Mouse (Mus musculus) hindbrain, embryonic 14.5 days (tissue): ENCODE data around the gene Nek7. TPM values are rescaled to one million over a fixed set of nuclear protein-coding genes. Genes with fewer than 3 reads are reported as not detected.

Source experiments
- ATAC-seq: fragments of 200-750 bp; cut with Nextera tagmentation; 2 replicates; pipeline ENCODE4 v1.8.0; 2017; ENCODE audit warnings: moderate number of reproducible peaks, mild to moderate bottlenecking, moderate TSS enrichment, moderate library complexity; ENCODE audit not compliant: low FRiP score
- DNase-seq: peaks from one replicate; pipeline ENCODE4 v3.0.0-alpha.2; 2015; ENCODE audit warnings: low spot score
- H3K27ac ChIP-seq: fragments of 300-500 bp; sonication (generic); 2 replicates; pipeline ENCODE4 v1.5.1; 2014; ENCODE audit warnings: mild to moderate bottlenecking, moderate library complexity
- H3K27me3 ChIP-seq: fragments of 300-500 bp; sonication (generic); 2 replicates; pipeline ENCODE4 v1.6.1; 2014; ENCODE audit warnings: mild to moderate bottlenecking, low read length, mixed read lengths; ENCODE audit not compliant: control insufficient read depth, insufficient read depth
- H3K36me3 ChIP-seq: fragments of 300-500 bp; sonication (generic); replicated peaks from 2 replicates; pipeline ENCODE4 v1.6.1; 2014; ENCODE audit not compliant: control insufficient read depth, insufficient read depth
- H3K4me1 ChIP-seq: fragments of 300-500 bp; sonication (generic); replicated peaks from 2 replicates; pipeline ENCODE4 v1.6.1; 2014; ENCODE audit warnings: antibody characterized with exemption, low read length, mixed read lengths; ENCODE audit not compliant: control insufficient read depth, insufficient read depth
- H3K4me2 ChIP-seq: fragments of 300-500 bp; sonication (generic); replicated peaks from 2 replicates; pipeline ENCODE4 v1.6.1; 2014; ENCODE audit warnings: mild to moderate bottlenecking, moderate library complexity
- H3K4me3 ChIP-seq: fragments of 300-500 bp; sonication (generic); replicated peaks from 2 replicates; pipeline ENCODE4 v1.5.1; 2014; ENCODE audit warnings: mild to moderate bottlenecking, low read length
- H3K9ac ChIP-seq: fragments of 300-500 bp; sonication (generic); 2 replicates; pipeline ENCODE4 v1.6.1; 2014
- H3K9me3 ChIP-seq: fragments of 300-500 bp; sonication (generic); 2 replicates; pipeline ENCODE4 v1.6.1; 2016; ENCODE audit warnings: low read length; ENCODE audit not compliant: control insufficient read depth
- WGBS: fragments of 180-500 bp; shearing (Covaris S2); extraction: QIAGEN DNeasy Blood & Tissue Kit; methylation state at CpG from one replicate; pipeline ENCODE4 v1.1.7; 2014; 5-methylcytosine and 5-hydroxymethylcytosine counted together
- polyA plus RNA-seq: library from polyadenylated mRNA; unstranded; fragments of >200 nt; fragmentation: Nextera tagmentation; extraction: Ambion mirVana; gene quantifications from 2 replicates; pipeline ENCODE4 v1.2.1, GENCODE M21; 2014

Gene Nek7
- polyA plus RNA-seq, 1 experiment from 2014 or later = 12.4 TPM

GRCm38 (mm10) chr1:138568434-138569232, 51.3 kb downstream of the Nek7 start:
- Histone ChIP-seq H3K4me2 (no peak overlapping the region), H3K36me3 (no peaks in the 10 kb centered on the region), H3K4me3 (no peak overlapping the region), H3K9ac (no peak overlapping the region), H3K4me1 (peaks cover 8% of the 10 kb centered on the region), H3K9me3 (no peaks in the 10 kb centered on the region), H3K27me3 (no peaks in the 10 kb centered on the region), H3K27ac (no peak overlapping the region; the same call in 1 of the 2 replicates)
- ATAC-seq = no peak
- no peak for DNase-seq
- 78% methylated on average over 6 of the region's 6 CpGs for WGBS

GRCm38 (mm10) chr1:138567946-138568345, 52.0 kb downstream of the Nek7 start:
- H3K27me3 ChIP-seq = no peaks in the 10 kb centered on the region
- H3K9ac ChIP-seq = no peak overlapping the region
- WGBS = 85% methylated on average over 9 of the region's 9 CpGs
- DNase-seq (no peak), ATAC-seq (no peak)
- H3K4me2 ChIP-seq = no peak overlapping the region
- H3K4me1 ChIP-seq = peaks cover 8% of the 10 kb centered on the region
- H3K4me3 ChIP-seq = no peak overlapping the region
- H3K27ac ChIP-seq = no peak overlapping the region
- H3K9me3 ChIP-seq = no peaks in the 10 kb centered on the region
- H3K36me3 ChIP-seq = no peaks in the 10 kb centered on the region

GRCm38 (mm10) chr1:138564677-138565076, 55.3 kb downstream of the Nek7 start:
- Histone ChIP-seq H3K4me2 (no peak overlapping the region), H3K36me3 (no peaks in the 10 kb centered on the region), H3K9me3 (no peaks in the 10 kb centered on the region), H3K4me1 (0 out of 2 replicates have a peak, but pooled peaks cover 3% of the 10 kb centered on the region), H3K27ac (no peak overlapping the region), H3K9ac (no peak overlapping the region), H3K4me3 (no peak overlapping the region), H3K27me3 (no peaks in the 10 kb centered on the region)
- DNase-seq = no peak
- 97% methylated on average over 6 of the region's 6 CpGs for WGBS
- ATAC-seq = no peak

- H3K27me3 ChIP-seq = no peaks in the 10 kb centered on the region
- no peak overlapping the region for H3K9ac ChIP-seq
- 0 out of 2 replicates have a peak, but pooled peaks cover 7% of the 10 kb centered on the region for H3K4me1 ChIP-seq
- no peak for DNase-seq
- no peak overlapping the region for H3K4me3 ChIP-seq
- no peak for ATAC-seq
- H3K9me3 ChIP-seq = no peaks in the 10 kb centered on the region
- H3K36me3 ChIP-seq = no peaks in the 10 kb centered on the region
- H3K4me2 ChIP-seq = no peak overlapping the region
- 87% methylated on average over 12 of the region's 12 CpGs for WGBS
- no peak overlapping the region for H3K27ac ChIP-seq
Observed at GRCm38 (mm10) chr1:138560733-138561132, 59.2 kb downstream of the Nek7 start.

- Histone ChIP-seq H3K4me1 (0 out of 2 replicates have a peak, but pooled peaks cover 7% of the 10 kb centered on the region), H3K27me3 (no peaks in the 10 kb centered on the region), H3K4me2 (peak overlapping the region; percentile 33), H3K9ac (0 out of 2 replicates have a peak overlapping the region, but pooled peaks have one; percentile 9), H3K27ac (no peak overlapping the region; the same call in 1 of the 2 replicates), H3K4me3 (no peak overlapping the region), H3K9me3 (no peaks in the 10 kb centered on the region), H3K36me3 (no peaks in the 10 kb centered on the region)
- ATAC-seq = peak; percentile 68; the same call in 1 of the 2 replicates
- 15% methylated on average over 12 of the region's 12 CpGs for WGBS
- no peak for DNase-seq
Observed at GRCm38 (mm10) chr1:138559213-138560101, 60.5 kb downstream of the Nek7 start.

- Histone ChIP-seq H3K36me3 (no peaks in the 10 kb centered on the region), H3K4me2 (no peak overlapping the region), H3K4me3 (no peak overlapping the region), H3K27ac (no peak overlapping the region), H3K9me3 (no peaks in the 10 kb centered on the region), H3K27me3 (no peaks in the 10 kb centered on the region), H3K9ac (no peak overlapping the region), H3K4me1 (0 out of 2 replicates have a peak, but pooled peaks cover 7% of the 10 kb centered on the region)
- DNase-seq (no peak), ATAC-seq (no peak)
- 62% methylated on average over 3 of the region's 3 CpGs for WGBS
Observed at GRCm38 (mm10) chr1:138558342-138558741, 61.6 kb downstream of the Nek7 start.

GRCm38 (mm10) chr1:138554926-138555325, 65.0 kb downstream of the Nek7 start:
- DNase-seq (no peak), ATAC-seq (no peak)
- no peak overlapping the region for H3K4me2 ChIP-seq
- 75% methylated on average over 5 of the region's 5 CpGs for WGBS
- H3K9me3 ChIP-seq = no peaks in the 10 kb centered on the region
- H3K4me3 ChIP-seq = no peak overlapping the region
- no peaks in the 10 kb centered on the region for H3K27me3 ChIP-seq
- 0 out of 2 replicates have a peak, but pooled peaks cover 7% of the 10 kb centered on the region for H3K4me1 ChIP-seq
- H3K27ac ChIP-seq = no peak overlapping the region
- no peak overlapping the region for H3K9ac ChIP-seq
- H3K36me3 ChIP-seq = no peaks in the 10 kb centered on the region

GRCm38 (mm10) chr1:138550184-138550583, 69.8 kb downstream of the Nek7 start:
- Histone ChIP-seq H3K4me2 (no peak overlapping the region), H3K4me1 (peaks cover 5% of the 10 kb centered on the region; the same call in 1 of the 2 replicates), H3K9ac (no peak overlapping the region), H3K4me3 (no peak overlapping the region), H3K27me3 (no peaks in the 10 kb centered on the region), H3K9me3 (no peaks in the 10 kb centered on the region), H3K36me3 (no peaks in the 10 kb centered on the region), H3K27ac (no peak overlapping the region)
- WGBS = 56% methylated on average over 6 of the region's 6 CpGs
- ATAC-seq (no peak), DNase-seq (no peak)

- Histone ChIP-seq H3K4me3 (no peak overlapping the region), H3K4me1 (no peaks in the 10 kb centered on the region), H3K9ac (no peak overlapping the region), H3K9me3 (no peaks in the 10 kb centered on the region), H3K27ac (no peak overlapping the region), H3K27me3 (no peaks in the 10 kb centered on the region), H3K36me3 (no peaks in the 10 kb centered on the region), H3K4me2 (no peak overlapping the region)
- DNase-seq (no peak), ATAC-seq (no peak)
- WGBS = 81% methylated on average over 1 of the region's 1 CpGs
Observed at GRCm38 (mm10) chr1:138542170-138542515, 77.8 kb downstream of the Nek7 start.
